Mouse (Mus musculus) frontal cortex, postnatal 36 days (tissue): ENCODE results near the gene Popdc2.
"Not testable (repeated sequence)": the region's sequence is repeated elsewhere in the genome, so short reads cannot be mapped to it uniquely, and the experiment has no call there.

Experiments
- DNase-seq, 2 experiments: peaks; one replicate each; pipeline ENCODE4 v3.0.0; 2022; ENCODE audit warnings: low spot score in 2 of 2

Gene Popdc2

GRCm38 (mm10) chr16:38361933-38362332 is at the start of gene Popdc2:
Gene Popdc2, plus strand, starts transcription at chr16:38362209.
- DNase-seq: no peak

- DNase-seq: no peak
These were observed 43.5 kb upstream of the Popdc2 start for GRCm38 (mm10) chr16:38318492-38318891.

- no peak for DNase-seq
These were observed 42.9 kb upstream of the Popdc2 start for GRCm38 (mm10) chr16:38319087-38319486.

- peak; percentile 37 to 61 for DNase-seq
These were observed 40.5 kb upstream of the Popdc2 start for GRCm38 (mm10) chr16:38321452-38321935.

GRCm38 (mm10) chr16:38324311-38324710 is 37.7 kb upstream of the Popdc2 start:
- DNase-seq: no peak

GRCm38 (mm10) chr16:38326778-38327397 is 35.1 kb upstream of the Popdc2 start:
- no peak for DNase-seq

- no peak for DNase-seq
These were observed 32.7 kb upstream of the Popdc2 start for GRCm38 (mm10) chr16:38329340-38329739.

- no peak for DNase-seq
These were observed 27.6 kb upstream of the Popdc2 start for GRCm38 (mm10) chr16:38334431-38334830.

- DNase-seq: not testable (repeated sequence)
These were observed 23.9 kb upstream of the Popdc2 start for GRCm38 (mm10) chr16:38338077-38338476.

- DNase-seq: peak; percentile 69 to 77
These were observed 20.3 kb upstream of the Popdc2 start, which contains the start of gene Maats1 for GRCm38 (mm10) chr16:38341396-38342324. Gene Maats1, minus strand, starts transcription at chr16:38342143.

- no peak for DNase-seq
These were observed 16.9 kb upstream of the Popdc2 start for GRCm38 (mm10) chr16:38344941-38345725.

- DNase-seq: peak; percentile 93 to 95
These were observed 15.3 kb upstream of the Popdc2 start, which contains the start of the genes Cox17 and Gm21987 for GRCm38 (mm10) chr16:38346529-38347325. Gene Cox17, plus strand, starts transcription at chr16:38346991. Gene Gm21987, plus strand, starts transcription at chr16:38347040.

- DNase-seq: no peak
These were observed 14.4 kb upstream of the Popdc2 start for GRCm38 (mm10) chr16:38347588-38347987.

- DNase-seq: no peak
These were observed 13.7 kb upstream of the Popdc2 start for GRCm38 (mm10) chr16:38348217-38348761.

- DNase-seq: no peak
These were observed 12.1 kb upstream of the Popdc2 start for GRCm38 (mm10) chr16:38349881-38350280.

GRCm38 (mm10) chr16:38350361-38350855 is 11.6 kb upstream of the Popdc2 start:
- DNase-seq: no peak

GRCm38 (mm10) chr16:38350939-38351338 is 11.1 kb upstream of the Popdc2 start:
- DNase-seq: no peak

GRCm38 (mm10) chr16:38352031-38352430 is 10.0 kb upstream of the Popdc2 start:
- no peak for DNase-seq

- no peak for DNase-seq
These were observed 9.2 kb upstream of the Popdc2 start for GRCm38 (mm10) chr16:38352851-38353250.

- DNase-seq: no peak
These were observed 8.4 kb upstream of the Popdc2 start for GRCm38 (mm10) chr16:38353642-38354041.
